Mouse (Mus musculus): ENCODE data around the gene Nadsyn1.

Nadsyn1 gene

DNA sequence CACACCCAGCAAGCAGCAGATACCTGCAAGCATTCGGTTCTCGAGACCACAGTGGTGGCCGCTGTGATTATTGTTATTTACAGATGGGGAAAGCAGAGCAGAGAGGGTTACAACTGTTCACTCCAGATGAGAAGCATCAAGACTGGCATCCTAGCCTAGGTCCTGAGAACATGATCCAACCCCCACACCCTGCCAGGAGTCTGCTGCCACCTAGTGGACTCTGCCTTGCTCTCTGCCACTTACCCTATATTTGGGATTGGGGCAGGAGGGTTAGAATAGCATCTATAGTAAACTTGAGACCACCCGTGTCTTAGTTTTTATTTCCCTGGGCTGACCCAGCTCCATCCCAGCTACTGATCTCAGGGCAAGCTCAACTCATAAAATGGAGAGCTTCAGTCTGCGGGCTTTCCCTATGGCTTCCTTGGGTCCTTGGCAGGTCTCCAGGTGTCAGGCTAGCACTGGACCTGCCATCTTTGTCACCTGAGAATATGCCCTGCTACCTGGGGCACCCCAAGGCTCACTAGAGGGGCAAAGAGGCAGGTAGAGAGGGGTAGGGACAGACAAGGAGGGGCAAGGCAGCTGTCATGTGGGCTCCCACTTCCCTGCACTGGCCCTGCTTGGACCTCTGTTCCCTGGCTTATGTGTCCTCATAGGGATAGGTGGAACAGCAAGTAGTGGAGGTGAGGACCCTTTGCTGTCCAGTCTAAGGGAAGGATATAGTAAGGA, 68.5 kb downstream of the Nadsyn1 start:
- peak; percentile 29 to 49 for DNase-seq

DNA sequence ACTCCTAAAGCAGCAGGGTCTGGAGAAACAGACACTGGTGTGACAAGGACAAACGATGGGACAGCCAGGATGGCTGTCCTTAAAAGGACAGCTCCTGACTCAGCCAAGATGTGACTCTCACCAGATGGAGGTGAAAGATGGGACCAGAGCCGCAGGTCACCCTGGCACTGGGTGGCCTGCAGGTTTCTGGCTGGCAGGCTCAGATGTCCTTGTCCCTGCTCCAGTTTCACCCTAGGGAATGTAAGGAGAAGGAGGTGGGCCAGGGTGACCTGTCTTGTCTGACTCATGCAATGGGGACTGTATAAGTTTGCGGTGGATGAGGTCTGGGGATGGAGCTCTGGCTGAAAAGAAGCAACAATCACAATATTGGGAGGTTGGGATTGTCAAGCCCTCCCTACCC, 70.0 kb downstream of the Nadsyn1 start:
- no peak for DNase-seq

DNA sequence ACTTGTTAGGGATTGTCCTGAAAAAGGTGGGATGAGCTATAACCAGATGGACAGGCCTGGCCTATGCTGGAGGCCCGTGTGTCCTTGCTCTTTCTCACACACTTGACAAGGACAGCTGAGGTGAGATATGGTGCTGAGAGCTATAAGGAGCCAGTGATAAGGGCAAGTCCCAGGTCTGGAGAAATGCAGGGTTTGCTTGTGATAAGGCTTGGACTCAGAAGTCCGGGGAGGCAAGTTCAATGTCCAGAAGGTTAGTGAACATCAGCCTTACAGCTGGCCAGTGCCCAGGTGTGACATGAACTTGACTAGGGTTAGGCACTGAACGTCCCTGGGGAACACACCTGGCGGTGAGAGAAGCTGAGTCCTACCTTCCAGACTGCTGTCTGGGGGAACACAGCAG, 70.6 kb downstream of the Nadsyn1 start:
- no peak for DNase-seq

DNA sequence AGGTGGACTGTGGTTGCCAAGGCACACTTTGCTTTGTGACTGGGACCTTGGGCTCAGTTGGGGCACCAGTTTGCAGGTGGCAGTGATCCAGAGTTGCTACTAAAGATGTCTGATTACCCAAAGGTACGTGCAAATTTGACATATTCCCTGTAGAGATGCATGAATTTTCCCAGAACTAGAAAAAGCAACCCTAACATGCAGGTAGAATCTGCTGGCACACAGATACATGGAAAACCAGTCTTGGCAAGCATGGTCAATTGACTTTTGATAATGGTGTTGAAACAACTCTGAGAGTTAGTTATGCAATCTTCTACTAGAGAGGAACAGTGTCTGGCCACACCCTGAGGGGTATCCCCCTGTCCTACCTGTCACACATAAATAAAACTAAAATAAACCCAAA, 71.3 kb downstream of the Nadsyn1 start:
- DNase-seq: no peak

DNA sequence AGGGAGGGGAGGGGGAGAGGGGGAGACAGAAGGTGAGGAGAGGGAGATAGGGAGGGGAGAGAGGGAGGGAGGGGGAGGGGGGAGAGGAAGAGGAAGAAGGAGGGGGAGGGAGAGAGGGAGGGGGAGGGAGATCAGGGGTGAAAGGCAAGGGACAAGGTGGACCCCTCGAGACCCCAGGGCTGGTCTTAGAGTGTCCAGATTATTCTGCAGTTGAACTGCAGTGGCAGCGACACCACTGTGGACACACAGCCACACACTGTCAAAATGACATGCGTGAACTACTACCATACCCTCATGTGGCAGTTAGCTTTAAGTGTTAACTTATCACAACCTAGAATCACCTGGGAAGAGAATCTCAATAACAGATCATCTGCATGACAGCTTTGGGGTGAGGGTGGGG, 73.6 kb downstream of the Nadsyn1 start:
- no peak for DNase-seq

DNA sequence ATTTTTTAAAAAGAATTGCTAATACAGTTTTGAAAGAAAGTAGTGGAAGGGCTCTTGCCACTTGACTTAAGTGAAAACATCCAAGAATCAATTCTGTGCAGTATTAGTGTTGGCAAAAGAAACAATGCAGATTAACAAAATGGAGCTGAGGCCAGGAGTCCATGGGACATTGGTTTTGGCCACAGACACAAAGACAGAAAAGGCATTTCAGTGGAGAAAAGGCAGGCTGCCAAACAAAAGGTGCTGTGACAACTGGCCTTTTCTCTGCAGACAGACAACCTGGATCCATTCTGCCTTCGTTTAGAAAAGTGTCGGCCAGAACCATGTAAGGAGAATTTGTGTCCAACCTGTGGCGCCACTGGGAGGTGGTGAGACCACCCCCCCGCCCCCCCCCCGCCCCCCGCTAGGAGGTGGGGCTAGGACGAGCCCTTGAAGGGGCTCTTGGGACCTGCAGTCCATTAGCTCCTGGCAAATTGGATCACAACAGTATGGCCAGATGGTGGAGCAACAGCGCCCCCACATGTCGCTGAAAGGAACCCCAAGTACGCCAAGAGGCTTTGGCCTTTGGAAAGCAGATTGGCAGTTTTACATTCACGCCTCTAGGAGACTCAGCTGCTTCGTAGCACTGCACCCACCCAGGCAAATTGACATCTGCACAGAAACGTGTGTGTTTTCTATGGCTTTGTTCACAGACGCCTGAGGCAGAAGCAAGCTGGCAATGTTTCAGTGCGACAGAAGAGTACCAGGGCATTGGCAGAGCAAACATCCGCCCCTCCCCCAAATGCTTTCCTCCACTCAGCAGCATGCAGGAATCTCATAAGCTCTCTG, 74.4 kb downstream of the Nadsyn1 start:
- DNase-seq: peak; percentile 61 to 83

Measured in spleen, adult 18-20 months (tissue).